Mouse (Mus musculus): Measurements from ENCODE around the gene Napb. TPM values are rescaled to one million over a fixed set of nuclear protein-coding genes. Genes with fewer than 3 reads are reported as not detected.

Gene Napb
- polyA plus RNA-seq, 1 experiment from 2014 or later, result 43.6 TPM

GRCm38 (mm10) chr2:148719271-148719995 is 12.8 kb downstream of the Napb start:
- H3K27ac ChIP-seq, result no peak overlapping the region
- no peak overlapping the region for H3K4me3 ChIP-seq (replicated peaks)
- H3K9ac ChIP-seq (replicated peaks), result no peak overlapping the region
- no peak for ATAC-seq
- no peak overlapping the region for H3K4me2 ChIP-seq (replicated peaks)
- no peaks in the 10 kb centered on the region for H3K36me3 ChIP-seq
- H3K27me3 ChIP-seq, result no peaks in the 10 kb centered on the region
- WGBS, result 83% methylated on average over 2 of the region's 2 CpGs
- H3K9me3 ChIP-seq, result no peaks in the 10 kb centered on the region
- 0 out of 2 replicates have a peak, but pooled peaks cover 2% of the 10 kb centered on the region for H3K4me1 ChIP-seq (replicated peaks)

GRCm38 (mm10) chr2:148717072-148717471 is 15.2 kb downstream of the Napb start:
- no peak overlapping the region for H3K4me3 ChIP-seq (replicated peaks)
- 43% methylated on average over 2 of the region's 2 CpGs for WGBS
- H3K9me3 ChIP-seq, result no peaks in the 10 kb centered on the region
- no peak for ATAC-seq
- H3K27me3 ChIP-seq, result no peaks in the 10 kb centered on the region
- no peak overlapping the region for H3K4me2 ChIP-seq (replicated peaks)
- H3K4me1 ChIP-seq (replicated peaks), result 0 out of 2 replicates have a peak, but pooled peaks cover 2% of the 10 kb centered on the region
- peaks cover 4% of the 10 kb centered on the region; the same call in 1 of the 2 replicates for H3K36me3 ChIP-seq
- H3K9ac ChIP-seq (replicated peaks), result no peak overlapping the region
- no peak overlapping the region for H3K27ac ChIP-seq

- ATAC-seq, result no peak
These were observed 19.9 kb downstream of the Napb start for GRCm38 (mm10) chr2:148712326-148712725.

GRCm38 (mm10) chr2:148707202-148707530 is 25.1 kb downstream of the Napb start:
- ATAC-seq, result peak; percentile 50; the same call in 1 of the 2 replicates
- H3K9me3 ChIP-seq, result no peaks in the 10 kb centered on the region
- no peak overlapping the region for H3K4me3 ChIP-seq (replicated peaks)

More at GRCm38 (mm10) chr2:148712326-148712725, 19.9 kb downstream of the Napb start:
- Histone ChIP-seq H3K9ac (replicated peaks) (no peak overlapping the region), H3K4me1 (replicated peaks) (no peaks in the 10 kb centered on the region), H3K36me3 (peaks cover 31% of the 10 kb centered on the region), H3K27me3 (no peaks in the 10 kb centered on the region), H3K4me3 (replicated peaks) (no peak overlapping the region), H3K9me3 (no peaks in the 10 kb centered on the region), H3K27ac (no peak overlapping the region), H3K4me2 (replicated peaks) (no peak overlapping the region)
- WGBS, result 89% methylated on average over 3 of the region's 3 CpGs

GRCm38 (mm10) chr2:148706409-148707201 is 25.7 kb downstream of the Napb start:
- Histone ChIP-seq H3K27me3 (no peaks in the 10 kb centered on the region), H3K4me3 (replicated peaks) (no peak overlapping the region), H3K36me3 (peaks cover 38% of the 10 kb centered on the region), H3K27ac (no peak overlapping the region), H3K9me3 (no peaks in the 10 kb centered on the region), H3K9ac (replicated peaks) (no peak overlapping the region), H3K4me1 (replicated peaks) (no peaks in the 10 kb centered on the region), H3K4me2 (replicated peaks) (no peak overlapping the region)
- peak; percentile 75 for ATAC-seq
- 73% methylated on average over 15 of the region's 15 CpGs for WGBS

More at GRCm38 (mm10) chr2:148707202-148707530, 25.1 kb downstream of the Napb start:
- Histone ChIP-seq H3K36me3 (peaks cover 40% of the 10 kb centered on the region), H3K9ac (replicated peaks) (no peak overlapping the region), H3K27me3 (no peaks in the 10 kb centered on the region), H3K4me2 (replicated peaks) (no peak overlapping the region), H3K4me1 (replicated peaks) (no peaks in the 10 kb centered on the region), H3K27ac (no peak overlapping the region)
- WGBS, result 63% methylated on average over 6 of the region's 6 CpGs

- WGBS, result 88% methylated on average over 5 of the region's 5 CpGs
- Histone ChIP-seq H3K36me3 (peaks cover 61% of the 10 kb centered on the region), H3K4me3 (replicated peaks) (no peak overlapping the region), H3K27ac (no peak overlapping the region), H3K27me3 (no peaks in the 10 kb centered on the region), H3K9me3 (no peaks in the 10 kb centered on the region), H3K4me2 (replicated peaks) (no peak overlapping the region), H3K4me1 (replicated peaks) (no peaks in the 10 kb centered on the region), H3K9ac (replicated peaks) (no peak overlapping the region)
- no peak for ATAC-seq
These were observed 33.7 kb downstream of the Napb start for GRCm38 (mm10) chr2:148698571-148698970.

GRCm38 (mm10) chr2:148690781-148691180 is 41.5 kb downstream of the Napb start:
- no peaks in the 10 kb centered on the region for H3K27me3 ChIP-seq
- H3K4me1 ChIP-seq (replicated peaks), result 0 out of 2 replicates have a peak, but pooled peaks cover 4% of the 10 kb centered on the region
- ATAC-seq, result no peak
- H3K36me3 ChIP-seq, result peaks cover 86% of the 10 kb centered on the region
- H3K9ac ChIP-seq (replicated peaks), result no peak overlapping the region
- 95% methylated on average over 5 of the region's 5 CpGs for WGBS
- H3K4me3 ChIP-seq (replicated peaks), result no peak overlapping the region
- H3K27ac ChIP-seq, result no peak overlapping the region
- no peak overlapping the region for H3K4me2 ChIP-seq (replicated peaks)
- H3K9me3 ChIP-seq, result no peaks in the 10 kb centered on the region

- no peak for ATAC-seq
- H3K4me2 ChIP-seq (replicated peaks), result no peak overlapping the region
- 93% methylated on average over 3 of the region's 3 CpGs for WGBS
- peaks cover 85% of the 10 kb centered on the region for H3K36me3 ChIP-seq
- H3K9ac ChIP-seq (replicated peaks), result no peak overlapping the region
- no peaks in the 10 kb centered on the region for H3K27me3 ChIP-seq
- H3K4me3 ChIP-seq (replicated peaks), result no peak overlapping the region
- no peak overlapping the region for H3K27ac ChIP-seq
- H3K4me1 ChIP-seq (replicated peaks), result 0 out of 2 replicates have a peak, but pooled peaks cover 5% of the 10 kb centered on the region
- no peaks in the 10 kb centered on the region for H3K9me3 ChIP-seq
These were observed 42.0 kb downstream of the Napb start for GRCm38 (mm10) chr2:148690291-148690690.

GRCm38 (mm10) chr2:148689444-148690140 is 42.7 kb downstream of the Napb start:
- Histone ChIP-seq H3K9me3 (no peaks in the 10 kb centered on the region), H3K4me2 (replicated peaks) (no peak overlapping the region), H3K9ac (replicated peaks) (no peak overlapping the region), H3K36me3 (peaks cover 85% of the 10 kb centered on the region), H3K27me3 (no peaks in the 10 kb centered on the region), H3K4me3 (replicated peaks) (no peak overlapping the region), H3K27ac (no peak overlapping the region), H3K4me1 (replicated peaks) (peaks cover 8% of the 10 kb centered on the region; the same call in 1 of the 2 replicates)
- WGBS, result 94% methylated on average over 6 of the region's 6 CpGs
- no peak for ATAC-seq

- Histone ChIP-seq H3K4me3 (replicated peaks) (no peak overlapping the region), H3K4me2 (replicated peaks) (no peak overlapping the region), H3K9ac (replicated peaks) (no peak overlapping the region), H3K27me3 (no peaks in the 10 kb centered on the region), H3K4me1 (replicated peaks) (peaks cover 8% of the 10 kb centered on the region; the same call in 1 of the 2 replicates), H3K9me3 (no peaks in the 10 kb centered on the region), H3K36me3 (peaks cover 84% of the 10 kb centered on the region), H3K27ac (no peak overlapping the region)
- 96% methylated on average over 5 of the region's 5 CpGs for WGBS
- ATAC-seq, result no peak
These were observed 44.3 kb downstream of the Napb start for GRCm38 (mm10) chr2:148687971-148688370.

- Histone ChIP-seq H3K4me3 (replicated peaks) (no peak overlapping the region), H3K27me3 (no peaks in the 10 kb centered on the region), H3K4me2 (replicated peaks) (no peak overlapping the region), H3K36me3 (peaks cover 76% of the 10 kb centered on the region), H3K27ac (no peak overlapping the region), H3K9me3 (no peaks in the 10 kb centered on the region), H3K9ac (replicated peaks) (no peak overlapping the region), H3K4me1 (replicated peaks) (peaks cover 15% of the 10 kb centered on the region)
- 92% methylated on average over 1 of the region's 1 CpGs for WGBS
- no peak for ATAC-seq
These were observed 45.4 kb downstream of the Napb start for GRCm38 (mm10) chr2:148686862-148687261.

GRCm38 (mm10) chr2:148685709-148686108 is 46.6 kb downstream of the Napb start:
- no peak overlapping the region for H3K4me2 ChIP-seq (replicated peaks)
- no peak overlapping the region for H3K27ac ChIP-seq
- WGBS, result 92% methylated on average over 3 of the region's 3 CpGs
- no peak overlapping the region for H3K9ac ChIP-seq (replicated peaks)
- H3K4me1 ChIP-seq (replicated peaks), result peaks cover 21% of the 10 kb centered on the region
- no peak overlapping the region for H3K4me3 ChIP-seq (replicated peaks)
- peaks cover 64% of the 10 kb centered on the region for H3K36me3 ChIP-seq
- no peak for ATAC-seq
- no peaks in the 10 kb centered on the region for H3K27me3 ChIP-seq
- H3K9me3 ChIP-seq, result no peaks in the 10 kb centered on the region
